Mouse (Mus musculus) CH12.LX (cell line): ENCODE results near the gene Mettl7a2. TPM values are rescaled to one million over a fixed set of nuclear protein-coding genes. Genes with fewer than 3 reads are reported as not detected.

Experiments
- DNase-seq: peaks from one replicate; pipeline ENCODE4 v3.0.0-alpha.2; 2013; ENCODE audit errors: extremely low read depth
- H3K27ac ChIP-seq: 2 replicates; pipeline ENCODE4 v1.5.1; 2012; ENCODE audit warnings: low read depth, mild to moderate bottlenecking, control low read depth, moderate library complexity; ENCODE audit not compliant: insufficient read depth
- H3K27me3 ChIP-seq: replicated peaks from 2 replicates; pipeline ENCODE3; 2012; ENCODE audit warnings: inconsistent platforms
- H3K36me3 ChIP-seq, 2 experiments: replicated peaks in 1 of 2; 2 replicates each; pipeline versions ENCODE3 to v1.6.1; 2012; ENCODE audit warnings: inconsistent platforms in 1 of 2, low read length in 1 of 2, mild to moderate bottlenecking in 1 of 2, mixed read lengths in 1 of 2, moderate library complexity in 1 of 2; ENCODE audit not compliant: control insufficient read depth in 1 of 2, insufficient read depth in 1 of 2
- H3K4me1 ChIP-seq, 2 experiments: 2 replicates each; pipeline ENCODE4 v1.6.1; 2012; ENCODE audit warnings: inconsistent platforms in 1 of 2, moderate library complexity in 1 of 2; ENCODE audit not compliant: insufficient read depth in 2 of 2, control insufficient read depth in 1 of 2
- H3K4me2 ChIP-seq: 2 replicates; pipeline ENCODE4 v1.6.1; 2012; ENCODE audit warnings: low read depth, mild to moderate bottlenecking, control low read depth; ENCODE audit not compliant: poor library complexity, insufficient read depth, severe bottlenecking
- H3K4me3 ChIP-seq, 3 experiments: fragments of 150-350 bp in 1 of 3; sonication (generic) in 1 of 3; replicated peaks in 1 of 3; 2 replicates each; pipeline versions ENCODE3 to v1.5.1; 2011 to 2012; ENCODE audit warnings: low read depth in 2 of 3, low read length in 2 of 3, mild to moderate bottlenecking in 2 of 3, moderate library complexity in 2 of 3, control low read depth in 1 of 3, improper control_type of control experiment in 1 of 3, inconsistent platforms in 1 of 3, mixed read lengths in 1 of 3; ENCODE audit not compliant: poor library complexity in 1 of 3
- H3K79me2 ChIP-seq: replicated peaks from 2 replicates; pipeline ENCODE4 v1.6.1; 2012; ENCODE audit warnings: mild to moderate bottlenecking, moderate library complexity; ENCODE audit not compliant: control insufficient read depth, poor library complexity, insufficient read depth, severe bottlenecking; ENCODE audit errors: extremely low read depth
- H3K9ac ChIP-seq: 2 replicates; pipeline ENCODE4 v1.6.1; 2012; ENCODE audit warnings: low read depth, mild to moderate bottlenecking, control low read depth, moderate library complexity; ENCODE audit not compliant: insufficient read depth
- H3K9me3 ChIP-seq: replicated peaks from 2 replicates; pipeline ENCODE3; 2012; ENCODE audit warnings: low read length, inconsistent platforms, mixed read lengths
- BHLHE40 ChIP-seq: IDR thresholded peaks from 2 replicates; pipeline ENCODE4 v1.6.1; 2011; ENCODE audit warnings: mild to moderate bottlenecking, low read depth, low read length, improper control_type of control experiment
- CHD1 ChIP-seq: IDR thresholded peaks from 2 replicates; pipeline ENCODE4 v1.6.1; 2012; ENCODE audit warnings: low read depth, low read length, improper control_type of control experiment, inconsistent platforms
- CTCF ChIP-seq, 2 experiments: IDR thresholded peaks in 1 of 2; conservative IDR thresholded peaks in 1 of 2; 2 replicates each; pipeline ENCODE4 v1.5.1; 2011 to 2012; ENCODE audit warnings: low read depth in 2 of 2, low read length in 2 of 2, improper control_type of control experiment in 1 of 2, inconsistent platforms in 1 of 2, mild to moderate bottlenecking in 1 of 2, moderate library complexity in 1 of 2
- EP300 ChIP-seq: IDR thresholded peaks from 2 replicates; pipeline ENCODE4 v1.6.1; 2011; ENCODE audit warnings: low read length, improper control_type of control experiment
- HCFC1 ChIP-seq: IDR thresholded peaks from 2 replicates; pipeline ENCODE4 v1.6.1; 2012; ENCODE audit warnings: low read depth, mild to moderate bottlenecking, inconsistent platforms, low read length, improper control_type of control experiment
- JUN ChIP-seq: IDR thresholded peaks from 2 replicates; pipeline ENCODE4 v1.6.1; 2011; ENCODE audit warnings: low read depth, mild to moderate bottlenecking, low read length, improper control_type of control experiment, moderate library complexity; ENCODE audit not compliant: insufficient read depth
- KAT2A ChIP-seq: IDR thresholded peaks from 2 replicates; pipeline ENCODE4 v1.6.1; 2012; ENCODE audit warnings: low read length, improper control_type of control experiment, inconsistent platforms; ENCODE audit not compliant: insufficient replicate concordance
- MAX ChIP-seq: IDR thresholded peaks from 2 replicates; pipeline ENCODE4 v1.6.1; 2011; ENCODE audit warnings: low read length, improper control_type of control experiment
- MEF2A ChIP-seq: IDR thresholded peaks from 2 replicates; pipeline ENCODE4 v1.6.1; 2014; ENCODE audit warnings: low read depth, mild to moderate bottlenecking, inconsistent platforms, low read length, improper control_type of control experiment, borderline replicate concordance
- POLR2AphosphoS2 ChIP-seq: IDR thresholded peaks from 2 replicates; pipeline ENCODE4 v1.6.1; 2011; ENCODE audit warnings: low read depth, low read length, improper control_type of control experiment
- RAD21 ChIP-seq: IDR thresholded peaks from 2 replicates; pipeline ENCODE4 v1.6.1; 2011; ENCODE audit warnings: low read depth, mild to moderate bottlenecking, low read length, improper control_type of control experiment, moderate library complexity
- RCOR1 ChIP-seq: conservative IDR thresholded peaks from 2 replicates; pipeline ENCODE4 v1.6.1; 2012; ENCODE audit warnings: low read depth, mild to moderate bottlenecking, inconsistent platforms, low read length, improper control_type of control experiment
- SIN3A ChIP-seq: IDR thresholded peaks from 2 replicates; pipeline ENCODE4 v1.6.1; 2012; ENCODE audit warnings: low read length, improper control_type of control experiment, inconsistent platforms
- SMC3 ChIP-seq: IDR thresholded peaks from 2 replicates; pipeline ENCODE4 v1.6.1; 2011; ENCODE audit warnings: low read depth, low read length, improper control_type of control experiment
- TBP ChIP-seq: conservative IDR thresholded peaks from 2 replicates; pipeline ENCODE4 v1.6.1; 2011; ENCODE audit warnings: low read depth, low read length, improper control_type of control experiment
- USF1 ChIP-seq: IDR thresholded peaks from 2 replicates; pipeline ENCODE4 v1.6.1; 2014; ENCODE audit warnings: low read depth, mild to moderate bottlenecking, inconsistent platforms, low read length, improper control_type of control experiment
- USF2 ChIP-seq: conservative IDR thresholded peaks from 2 replicates; pipeline ENCODE4 v1.6.1; 2011; ENCODE audit warnings: low read depth, low read length, improper control_type of control experiment
- ZKSCAN1 ChIP-seq: IDR thresholded peaks from 2 replicates; pipeline ENCODE4 v1.6.1; 2012; ENCODE audit warnings: low read depth, inconsistent platforms, low read length, improper control_type of control experiment, borderline replicate concordance
- dilution Hi-C: fragments of 300-500 bp; cut with MboI; formaldehyde crosslinking; loops from 2 replicates; pipeline ENCODE4 v1.14.3; 2020; ENCODE audit warnings: low sequenced_read_pairs; ENCODE audit not compliant: extremely low pct_unique_long_range_greater_than_20kb, extremely low pct_ligation_motif_present
- in situ Hi-C: fragments of 300-500 bp; cut with MboI; formaldehyde crosslinking; loops from 3 replicates; pipeline ENCODE4 v1.14.3; 2019; ENCODE audit warnings: low sequenced_read_pairs, low pct_ligation_motif_present, low pct_unique_long_range_greater_than_20kb, mixed read lengths
- polyA plus RNA-seq: library from polyadenylated mRNA; unstranded; fragments of >175 nt; gene quantifications from 2 replicates; pipeline ENCODE4 v1.2.1, GENCODE M21; 2012; ENCODE audit warnings: low read depth; ENCODE audit not compliant: insufficient read length
- total RNA-seq, 2 experiments: library from RNA; depleted of rRNA; stranded (reverse); fragments of 300-350 nt in 1 of 2; fragments of >200 nt in 1 of 2; gene quantifications; 2 replicates each; pipeline ENCODE4 v1.2.3; 2012 to 2014

Mettl7a2 gene
- total and polyA plus RNA-seq, 3 experiments, result not detected

DNA sequence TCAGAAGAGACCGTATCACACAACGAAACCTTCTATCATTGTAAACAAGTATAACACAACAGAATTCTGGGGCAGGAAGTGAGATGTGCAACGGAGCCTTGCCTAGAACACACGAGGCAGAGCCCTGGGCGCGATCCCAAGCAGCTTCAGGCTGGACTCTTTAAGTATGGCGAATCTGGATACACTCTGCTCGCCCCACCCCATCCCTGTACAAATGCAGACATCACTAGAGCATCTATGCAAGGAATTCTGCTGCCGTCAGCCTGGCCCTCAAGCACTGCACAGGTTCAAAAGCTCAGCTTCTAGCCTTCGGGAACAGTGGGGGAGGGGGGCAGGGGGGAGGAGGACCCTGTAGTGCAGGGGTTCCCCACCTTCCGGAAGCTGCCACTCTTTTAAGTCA is 40.0 kb downstream of the Mettl7a2 start:
- no peak for TF ChIP-seq USF2
- TF ChIP-seq RCOR1, result no peak
- no peak for TF ChIP-seq JUN
- TF ChIP-seq EP300, result no peak
- TF ChIP-seq TBP, result no peak
- no peak for TF ChIP-seq RAD21
- no peak for TF ChIP-seq MEF2A
- TF ChIP-seq CHD1, result no peak
- no peak for TF ChIP-seq HCFC1
- Histone ChIP-seq H3K4me2 (no peak overlapping the region), H3K9me3 (no peaks in the 10 kb centered on the region), H3K79me2 (no peaks in the 10 kb centered on the region), H3K9ac (no peak overlapping the region), H3K4me1 (peaks cover 14 to 21% of the 10 kb centered on the region in 2 experiments), H3K27ac (no peak overlapping the region), H3K4me3 (no peak overlapping the region), H3K27me3 (no peaks in the 10 kb centered on the region), H3K36me3 (peaks cover 11 to 56% of the 10 kb centered on the region in 2 experiments)
- no peak for DNase-seq
- in situ Hi-C loops, result no loop called here
- dilution Hi-C loops, result no loop called here

DNA sequence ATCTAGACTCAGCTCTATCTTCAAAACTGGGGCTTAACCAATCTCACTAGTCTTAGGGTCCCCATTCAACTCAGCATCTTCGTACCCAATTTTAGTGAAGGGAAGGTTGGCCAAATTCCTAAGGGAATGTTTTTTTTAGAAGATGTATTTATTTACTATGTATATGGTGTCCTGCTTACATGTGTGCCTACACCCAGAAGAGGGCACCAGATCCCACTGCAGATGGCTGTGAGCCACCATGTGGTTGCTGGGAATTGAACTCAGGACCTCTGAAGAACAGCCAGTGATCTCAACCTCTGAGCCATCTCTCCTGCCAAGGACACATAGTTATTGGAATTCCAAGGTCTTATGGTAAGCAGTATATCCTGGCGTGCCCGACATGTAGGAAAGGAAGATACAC is 42.6 kb downstream of the Mettl7a2 start:
- no peaks in the 10 kb centered on the region for H3K27me3 ChIP-seq
- no peak overlapping the region for H3K9ac ChIP-seq
- dilution Hi-C loops (no loop called here), in situ Hi-C loops (no loop called here)
- TF ChIP-seq SMC3 (peak; percentile 20; the same call in 1 of the 2 replicates), CTCF (conservative IDR thresholded peaks at IDR 0.05 in 1 of 2, IDR thresholded peaks at IDR 0.05 in 1 of 2; ENCODE audit: low read depth in 2 of 2, low read length in 2 of 2) (peak in 1 of 2 experiments; percentile 54; a peak in 2 of 4 replicates), BHLHE40 (no peak), ZKSCAN1 (no peak), USF2 (no peak), RCOR1 (no peak), MAX (no peak), SIN3A (no peak), KAT2A (no peak), USF1 (no peak), POLR2AphosphoS2 (no peak), RAD21 (peak; percentile 10)
- no peak overlapping the region for H3K27ac ChIP-seq
- no peaks in the 10 kb centered on the region for H3K79me2 ChIP-seq
- H3K36me3 ChIP-seq, result peaks cover 28 to 81% of the 10 kb centered on the region in 2 experiments
- no peaks in the 10 kb centered on the region for H3K9me3 ChIP-seq
- DNase-seq, result no peak
- H3K4me2 ChIP-seq, result no peak overlapping the region
- 0 out of 4 replicates have a peak, but pooled peaks cover 0 to 1% of the 10 kb centered on the region in 2 experiments for H3K4me1 ChIP-seq
- no peak overlapping the region for H3K4me3 ChIP-seq
